Mouse (Mus musculus) CH12.LX (cell line): ENCODE measurements around the gene Tmem106a. TPM values are rescaled to one million over a fixed set of nuclear protein-coding genes. Genes with fewer than 3 reads are reported as not detected.

ENCODE experiments used
- DNase-seq: peaks from one replicate; pipeline ENCODE4 v3.0.0-alpha.2; 2013; ENCODE audit errors: extremely low read depth
- H3K27ac ChIP-seq: 2 replicates; pipeline ENCODE4 v1.5.1; 2012; ENCODE audit warnings: low read depth, mild to moderate bottlenecking, control low read depth, moderate library complexity; ENCODE audit not compliant: insufficient read depth
- H3K27me3 ChIP-seq: replicated peaks from 2 replicates; pipeline ENCODE3; 2012; ENCODE audit warnings: inconsistent platforms
- H3K36me3 ChIP-seq, 2 experiments: replicated peaks in 1 of 2; 2 replicates each; pipeline versions ENCODE3 to v1.6.1; 2012; ENCODE audit warnings: inconsistent platforms in 1 of 2, low read length in 1 of 2, mild to moderate bottlenecking in 1 of 2, mixed read lengths in 1 of 2, moderate library complexity in 1 of 2; ENCODE audit not compliant: control insufficient read depth in 1 of 2, insufficient read depth in 1 of 2
- H3K4me1 ChIP-seq, 2 experiments: 2 replicates each; pipeline ENCODE4 v1.6.1; 2012; ENCODE audit warnings: inconsistent platforms in 1 of 2, moderate library complexity in 1 of 2; ENCODE audit not compliant: insufficient read depth in 2 of 2, control insufficient read depth in 1 of 2
- H3K4me2 ChIP-seq: 2 replicates; pipeline ENCODE4 v1.6.1; 2012; ENCODE audit warnings: low read depth, mild to moderate bottlenecking, control low read depth; ENCODE audit not compliant: poor library complexity, insufficient read depth, severe bottlenecking
- H3K4me3 ChIP-seq, 3 experiments: fragments of 150-350 bp in 1 of 3; sonication (generic) in 1 of 3; replicated peaks in 1 of 3; 2 replicates each; pipeline versions ENCODE3 to v1.5.1; 2011 to 2012; ENCODE audit warnings: low read depth in 2 of 3, low read length in 2 of 3, mild to moderate bottlenecking in 2 of 3, moderate library complexity in 2 of 3, control low read depth in 1 of 3, improper control_type of control experiment in 1 of 3, inconsistent platforms in 1 of 3, mixed read lengths in 1 of 3; ENCODE audit not compliant: poor library complexity in 1 of 3
- H3K79me2 ChIP-seq: replicated peaks from 2 replicates; pipeline ENCODE4 v1.6.1; 2012; ENCODE audit warnings: mild to moderate bottlenecking, moderate library complexity; ENCODE audit not compliant: control insufficient read depth, poor library complexity, insufficient read depth, severe bottlenecking; ENCODE audit errors: extremely low read depth
- H3K9ac ChIP-seq: 2 replicates; pipeline ENCODE4 v1.6.1; 2012; ENCODE audit warnings: low read depth, mild to moderate bottlenecking, control low read depth, moderate library complexity; ENCODE audit not compliant: insufficient read depth
- H3K9me3 ChIP-seq: replicated peaks from 2 replicates; pipeline ENCODE3; 2012; ENCODE audit warnings: low read length, inconsistent platforms, mixed read lengths
- CTCF ChIP-seq, 2 experiments: IDR thresholded peaks in 1 of 2; conservative IDR thresholded peaks in 1 of 2; 2 replicates each; pipeline ENCODE4 v1.5.1; 2011 to 2012; ENCODE audit warnings: low read depth in 2 of 2, low read length in 2 of 2, improper control_type of control experiment in 1 of 2, inconsistent platforms in 1 of 2, mild to moderate bottlenecking in 1 of 2, moderate library complexity in 1 of 2
- ELF1 ChIP-seq: IDR thresholded peaks from 2 replicates; pipeline ENCODE4 v1.6.1; 2014; ENCODE audit warnings: low read depth, mild to moderate bottlenecking, inconsistent platforms, low read length, improper control_type of control experiment
- EP300 ChIP-seq: IDR thresholded peaks from 2 replicates; pipeline ENCODE4 v1.6.1; 2011; ENCODE audit warnings: low read length, improper control_type of control experiment
- ETS1 ChIP-seq: conservative IDR thresholded peaks from 2 replicates; pipeline ENCODE4 v1.6.1; 2012; ENCODE audit warnings: low read depth, mild to moderate bottlenecking, inconsistent platforms, low read length, improper control_type of control experiment, moderate library complexity
- IRF4 ChIP-seq: IDR thresholded peaks from 2 replicates; pipeline ENCODE4 v1.6.1; 2014; ENCODE audit warnings: low read depth, mild to moderate bottlenecking, inconsistent platforms, low read length, improper control_type of control experiment
- JUN ChIP-seq: IDR thresholded peaks from 2 replicates; pipeline ENCODE4 v1.6.1; 2011; ENCODE audit warnings: low read depth, mild to moderate bottlenecking, low read length, improper control_type of control experiment, moderate library complexity; ENCODE audit not compliant: insufficient read depth
- JUND ChIP-seq: conservative IDR thresholded peaks from 2 replicates; pipeline ENCODE4 v1.6.1; 2011; ENCODE audit warnings: low read depth, low read length, improper control_type of control experiment
- MEF2A ChIP-seq: IDR thresholded peaks from 2 replicates; pipeline ENCODE4 v1.6.1; 2014; ENCODE audit warnings: low read depth, mild to moderate bottlenecking, inconsistent platforms, low read length, improper control_type of control experiment, borderline replicate concordance
- NRF1 ChIP-seq: IDR thresholded peaks from 2 replicates; pipeline ENCODE4 v1.6.1; 2014; ENCODE audit warnings: low read depth, mild to moderate bottlenecking, inconsistent platforms, low read length, improper control_type of control experiment, moderate library complexity
- POLR2A ChIP-seq: IDR thresholded peaks from 2 replicates; pipeline ENCODE4 v1.6.1; 2011; ENCODE audit warnings: low read depth, mild to moderate bottlenecking, improper control_type of control experiment, low read length
- SIN3A ChIP-seq: IDR thresholded peaks from 2 replicates; pipeline ENCODE4 v1.6.1; 2012; ENCODE audit warnings: low read length, improper control_type of control experiment, inconsistent platforms
- TBP ChIP-seq: conservative IDR thresholded peaks from 2 replicates; pipeline ENCODE4 v1.6.1; 2011; ENCODE audit warnings: low read depth, low read length, improper control_type of control experiment
- USF1 ChIP-seq: IDR thresholded peaks from 2 replicates; pipeline ENCODE4 v1.6.1; 2014; ENCODE audit warnings: low read depth, mild to moderate bottlenecking, inconsistent platforms, low read length, improper control_type of control experiment
- ZKSCAN1 ChIP-seq: IDR thresholded peaks from 2 replicates; pipeline ENCODE4 v1.6.1; 2012; ENCODE audit warnings: low read depth, inconsistent platforms, low read length, improper control_type of control experiment, borderline replicate concordance
- dilution Hi-C: fragments of 300-500 bp; cut with MboI; formaldehyde crosslinking; loops from 2 replicates; pipeline ENCODE4 v1.14.3; 2020; ENCODE audit warnings: low sequenced_read_pairs; ENCODE audit not compliant: extremely low pct_unique_long_range_greater_than_20kb, extremely low pct_ligation_motif_present
- in situ Hi-C: fragments of 300-500 bp; cut with MboI; formaldehyde crosslinking; loops from 3 replicates; pipeline ENCODE4 v1.14.3; 2019; ENCODE audit warnings: low sequenced_read_pairs, low pct_ligation_motif_present, low pct_unique_long_range_greater_than_20kb, mixed read lengths
- polyA plus RNA-seq: library from polyadenylated mRNA; unstranded; fragments of >175 nt; gene quantifications from 2 replicates; pipeline ENCODE4 v1.2.1, GENCODE M21; 2012; ENCODE audit warnings: low read depth; ENCODE audit not compliant: insufficient read length
- total RNA-seq, 2 experiments: library from RNA; depleted of rRNA; stranded (reverse); fragments of 300-350 nt in 1 of 2; fragments of >200 nt in 1 of 2; gene quantifications; 2 replicates each; pipeline ENCODE4 v1.2.3; 2012 to 2014

The Tmem106a gene
- total and polyA plus RNA-seq, 3 experiments: 2.2 to 9.1 (median 2.8) TPM

- DNase-seq: peak; percentile 49
- Histone ChIP-seq H3K9me3 (no peaks in the 10 kb centered on the region), H3K79me2 (peaks cover 47% of the 10 kb centered on the region), H3K27me3 (no peaks in the 10 kb centered on the region), H3K9ac (peak overlapping the region; percentile 64), H3K4me3 (peak overlapping the region; percentile 34 to 47 (median 42)), H3K27ac (peak overlapping the region; percentile 81), H3K4me2 (peak overlapping the region; percentile 65), H3K4me1 (peaks cover 14 to 34% of the 10 kb centered on the region in 2 experiments), H3K36me3 (peaks cover 18 to 79% of the 10 kb centered on the region in 2 experiments)
- no peak for TF ChIP-seq ZKSCAN1
- TF ChIP-seq TBP: 0 out of 2 replicates have a peak, but pooled peaks have one; percentile 16
- no peak for TF ChIP-seq MEF2A
- TF ChIP-seq JUND: peak; percentile 65; the same call in 1 of the 2 replicates
- TF ChIP-seq USF1: no peak
- peak; percentile 58 for TF ChIP-seq EP300
- peak; percentile 67 for TF ChIP-seq ETS1
- TF ChIP-seq IRF4: peak; percentile 82; the same call in 1 of the 2 replicates
- TF ChIP-seq JUN: peak; percentile 61; the same call in 1 of the 2 replicates
- in situ Hi-C loops: no loop called here
- dilution Hi-C loops: no loop called here
Measured at GRCm38 (mm10) chr11:101544132-101544531, 37.9 kb upstream of the Tmem106a start.

GRCm38 (mm10) chr11:101548526-101548925, 33.5 kb upstream of the Tmem106a start:
- in situ Hi-C loops: no loop called here

More at GRCm38 (mm10) chr11:101548526-101548925, 33.5 kb upstream of the Tmem106a start:
- TF ChIP-seq CTCF (conservative IDR thresholded peaks at IDR 0.05 in 1 of 2, IDR thresholded peaks at IDR 0.05 in 1 of 2; ENCODE audit: low read depth in 2 of 2, low read length in 2 of 2) (no peak), ELF1 (no peak), POLR2A (no peak), ETS1 (no peak), EP300 (no peak), SIN3A (no peak), NRF1 (no peak)
- H3K27me3 ChIP-seq: no peaks in the 10 kb centered on the region
- H3K9ac ChIP-seq: peak overlapping the region; percentile 21; the same call in 1 of the 2 replicates
- H3K4me2 ChIP-seq: no peak overlapping the region; the same call in 1 of the 2 replicates
- dilution Hi-C loops: no loop called here
- peaks cover 71% of the 10 kb centered on the region for H3K79me2 ChIP-seq
- peaks cover 5 to 48% of the 10 kb centered on the region in 2 experiments for H3K36me3 ChIP-seq
- H3K9me3 ChIP-seq: no peaks in the 10 kb centered on the region
- H3K4me3 ChIP-seq: no peak overlapping the region
- no peak for DNase-seq
- peaks cover 10 to 42% of the 10 kb centered on the region in 2 experiments for H3K4me1 ChIP-seq
- peak overlapping the region; percentile 48 for H3K27ac ChIP-seq
